Mouse (Mus musculus) lung, postnatal 0 days (tissue): ENCODE measurements around the gene Ctnnal1. TPM values are rescaled to one million over a fixed set of nuclear protein-coding genes. Genes with fewer than 3 reads are reported as not detected.
"Not testable (repeated sequence)": the region's sequence is repeated elsewhere in the genome, so short reads cannot be mapped to it uniquely, and the experiment has no call there.

Source experiments
- ATAC-seq: fragments of 200-750 bp; cut with Nextera tagmentation; 2 replicates; pipeline ENCODE4 v1.8.0; 2017; ENCODE audit warnings: moderate library complexity
- DNase-seq: peaks from one replicate; pipeline ENCODE4 v3.0.0-alpha.2; 2016; ENCODE audit warnings: low spot score
- H3K27ac ChIP-seq: fragments of 300-500 bp; sonication (generic); 2 replicates; pipeline ENCODE4 v1.5.1; 2014; ENCODE audit warnings: antibody characterized with exemption, mild to moderate bottlenecking, low read length, mixed read lengths
- H3K27me3 ChIP-seq: fragments of 300-500 bp; sonication (generic); replicated peaks from 2 replicates; pipeline ENCODE4 v1.6.1; 2014; ENCODE audit warnings: low read length, mixed read lengths; ENCODE audit not compliant: insufficient read depth
- H3K36me3 ChIP-seq: fragments of 300-500 bp; sonication (generic); 2 replicates; pipeline ENCODE4 v1.6.1; 2014; ENCODE audit warnings: low read length, mixed read lengths; ENCODE audit not compliant: insufficient read depth
- H3K4me1 ChIP-seq: fragments of 300-500 bp; sonication (generic); 2 replicates; pipeline ENCODE4 v1.6.1; 2014; ENCODE audit warnings: antibody characterized with exemption, low read depth, low read length, mixed read lengths; ENCODE audit not compliant: insufficient read depth
- H3K4me2 ChIP-seq: fragments of 300-500 bp; sonication (generic); replicated peaks from 2 replicates; pipeline ENCODE4 v1.6.1; 2014; ENCODE audit warnings: low read depth, mild to moderate bottlenecking, low read length, moderate library complexity, mixed read lengths
- H3K4me3 ChIP-seq: fragments of 300-500 bp; sonication (generic); 2 replicates; pipeline ENCODE4 v1.5.1; 2014; ENCODE audit warnings: low read depth, low read length
- H3K9ac ChIP-seq: fragments of 300-500 bp; sonication (generic); replicated peaks from 2 replicates; pipeline ENCODE4 v1.6.1; 2014; ENCODE audit warnings: low read depth, mild to moderate bottlenecking
- H3K9me3 ChIP-seq: fragments of 300-500 bp; sonication (generic); 2 replicates; pipeline ENCODE4 v1.6.1; 2016; ENCODE audit warnings: low read length, mixed read lengths
- CTCF ChIP-seq: IDR thresholded peaks from 2 replicates; pipeline ENCODE4 v1.5.1; 2016; ENCODE audit warnings: antibody characterized with exemption, mild to moderate bottlenecking
- EP300 ChIP-seq: IDR thresholded peaks from 2 replicates; pipeline ENCODE4 v1.6.1; 2016; ENCODE audit warnings: antibody characterized with exemption, mild to moderate bottlenecking, control low read depth
- WGBS: fragments of 180-500 bp; shearing (Covaris S2); extraction: QIAGEN DNeasy Blood & Tissue Kit; methylation state at CpG from one replicate; pipeline ENCODE4 v1.1.7; 2014; 5-methylcytosine and 5-hydroxymethylcytosine counted together
- polyA plus RNA-seq: library from polyadenylated mRNA; unstranded; fragments of >200 nt; fragmentation: Nextera tagmentation; extraction: Ambion mirVana; gene quantifications from 2 replicates; pipeline ENCODE4 v1.2.1, GENCODE M21; 2015

Ctnnal1 gene
- polyA plus RNA-seq, 1 experiment from 2014 or later, result 16.1 TPM

GRCm38 (mm10) chr4:56888483-56888882 is 23.5 kb upstream of the Ctnnal1 start:
- WGBS, result 47% methylated on average over 5 of the region's 5 CpGs
- H3K36me3 ChIP-seq, result peaks cover 11% of the 10 kb centered on the region; the same call in 1 of the 2 replicates
- H3K4me3 ChIP-seq, result no peak overlapping the region

GRCm38 (mm10) chr4:56886286-56886979 is 21.4 kb upstream of the Ctnnal1 start:
- no peak overlapping the region for H3K27ac ChIP-seq
- TF ChIP-seq CTCF, result no peak
- TF ChIP-seq EP300, result no peak
- no peak overlapping the region for H3K9ac ChIP-seq
- WGBS, result 88% methylated on average over 6 of the region's 6 CpGs
- H3K4me1 ChIP-seq, result no peaks in the 10 kb centered on the region
- ATAC-seq (no peak), DNase-seq (no peak)
- no peaks in the 10 kb centered on the region for H3K27me3 ChIP-seq
- H3K4me3 ChIP-seq, result no peak overlapping the region
- no peak overlapping the region for H3K4me2 ChIP-seq
- peaks cover 11% of the 10 kb centered on the region; the same call in 1 of the 2 replicates for H3K36me3 ChIP-seq
- H3K9me3 ChIP-seq, result no peaks in the 10 kb centered on the region

More at GRCm38 (mm10) chr4:56888483-56888882, 23.5 kb upstream of the Ctnnal1 start:
- H3K27ac ChIP-seq, result no peak overlapping the region
- no peak for TF ChIP-seq EP300
- no peak for TF ChIP-seq CTCF
- H3K9me3 ChIP-seq, result no peaks in the 10 kb centered on the region
- no peaks in the 10 kb centered on the region for H3K27me3 ChIP-seq
- H3K9ac ChIP-seq, result no peak overlapping the region
- ATAC-seq (peak; percentile 84), DNase-seq (peak; percentile 55)
- H3K4me2 ChIP-seq, result no peak overlapping the region
- H3K4me1 ChIP-seq, result no peaks in the 10 kb centered on the region

GRCm38 (mm10) chr4:56880036-56880703 is 15.2 kb upstream of the Ctnnal1 start:
- H3K36me3 ChIP-seq, result no peaks in the 10 kb centered on the region; the same call in 1 of the 2 replicates
- TF ChIP-seq EP300, result peak; percentile 48; the same call in 1 of the 2 replicates
- TF ChIP-seq CTCF, result no peak
- no peak overlapping the region for H3K4me3 ChIP-seq
- ATAC-seq (peak; percentile 69), DNase-seq (peak; percentile 82)
- peak overlapping the region; percentile 65 for H3K27ac ChIP-seq
- no peak overlapping the region for H3K9ac ChIP-seq
- H3K9me3 ChIP-seq, result no peaks in the 10 kb centered on the region
- no peak overlapping the region for H3K4me2 ChIP-seq
- no peaks in the 10 kb centered on the region for H3K27me3 ChIP-seq
- WGBS, result 63% methylated on average over 11 of the region's 11 CpGs
- no peaks in the 10 kb centered on the region; the same call in 1 of the 2 replicates for H3K4me1 ChIP-seq

DNA sequence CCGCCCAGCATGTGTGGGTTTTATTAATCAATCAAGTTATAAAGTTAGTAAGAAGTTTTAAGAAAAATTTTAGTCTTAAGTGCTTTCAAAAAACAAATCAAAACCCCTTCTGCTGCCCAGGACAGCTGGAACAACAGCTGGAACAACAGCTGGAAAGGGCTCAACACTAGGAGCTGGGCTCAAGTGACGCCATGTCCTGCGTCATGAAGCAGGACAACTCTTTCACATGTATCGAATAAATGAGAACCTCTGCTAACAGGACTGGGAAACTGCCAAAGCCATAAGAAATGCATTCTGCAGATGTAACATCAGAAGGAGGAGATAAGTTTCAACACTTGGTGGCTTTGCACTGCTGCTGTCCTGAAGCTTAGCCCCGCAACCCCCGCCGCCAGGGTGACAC is 14.0 kb upstream of the Ctnnal1 start:
- H3K4me2 ChIP-seq, result no peak overlapping the region
- no peak overlapping the region for H3K9ac ChIP-seq
- H3K36me3 ChIP-seq, result peaks cover 7% of the 10 kb centered on the region; the same call in 1 of the 2 replicates
- WGBS, result 75% methylated on average over 7 of the region's 7 CpGs
- H3K4me1 ChIP-seq, result no peaks in the 10 kb centered on the region; the same call in 1 of the 2 replicates
- ATAC-seq (peak; percentile 67), DNase-seq (peak; percentile 74)
- H3K9me3 ChIP-seq, result no peaks in the 10 kb centered on the region
- TF ChIP-seq CTCF (no peak), EP300 (no peak)
- no peak overlapping the region for H3K4me3 ChIP-seq
- H3K27ac ChIP-seq, result no peak overlapping the region
- H3K27me3 ChIP-seq, result no peaks in the 10 kb centered on the region

DNA sequence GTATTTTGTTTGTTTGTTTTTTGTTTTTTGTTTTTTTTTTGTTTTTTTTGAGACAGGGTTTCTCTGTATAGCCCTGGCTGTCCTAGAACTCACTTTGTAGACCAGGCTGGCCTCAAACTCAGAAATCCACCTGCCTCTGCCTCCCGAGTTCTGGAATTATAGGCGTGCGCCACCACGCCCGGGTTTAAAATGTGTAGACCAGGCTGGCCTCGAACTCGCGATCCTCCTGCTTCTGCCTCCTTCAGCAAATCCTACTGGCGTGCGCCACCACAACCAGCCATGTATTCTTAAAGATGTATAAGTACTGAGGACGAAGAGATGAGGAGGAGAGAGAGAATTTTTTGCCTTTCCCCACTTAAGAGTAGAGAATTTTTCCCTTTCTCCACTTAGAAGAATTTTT is 5.6 kb upstream of the Ctnnal1 start:
- WGBS, result 98% methylated on average over 11 of the region's 11 CpGs
- not testable (repeated sequence) for ATAC-seq

GRCm38 (mm10) chr4:56867761-56868160 is 2.8 kb upstream of the Ctnnal1 start:
- DNase-seq, result no peak
- H3K4me3 ChIP-seq, result no peak overlapping the region
- H3K4me1 ChIP-seq, result no peaks in the 10 kb centered on the region; the same call in 1 of the 2 replicates
- no peak for TF ChIP-seq CTCF
- no peak for TF ChIP-seq EP300
- ATAC-seq, result no peak
- H3K9me3 ChIP-seq, result no peaks in the 10 kb centered on the region
- no peak overlapping the region for H3K4me2 ChIP-seq
- WGBS, result 90% methylated on average over 5 of the region's 5 CpGs
- no peak overlapping the region for H3K9ac ChIP-seq
- no peaks in the 10 kb centered on the region; the same call in 1 of the 2 replicates for H3K36me3 ChIP-seq
- no peaks in the 10 kb centered on the region for H3K27me3 ChIP-seq
- H3K27ac ChIP-seq, result no peak overlapping the region

More for the DNA sequence above, 5.6 kb upstream of the Ctnnal1 start:
- not testable (repeated sequence) for H3K9me3 ChIP-seq, H3K9ac ChIP-seq, H3K36me3 ChIP-seq, H3K4me2 ChIP-seq, H3K27ac ChIP-seq, H3K4me1 ChIP-seq, H3K4me3 ChIP-seq, H3K27me3 ChIP-seq, DNase-seq
